Mouse (Mus musculus) central nervous system, embryonic 18 days (tissue): ENCODE data around the gene Prkaca. TPM values are rescaled to one million over a fixed set of nuclear protein-coding genes. Genes with fewer than 3 reads are reported as not detected.

ENCODE experiments used
- polyA plus RNA-seq: library from polyadenylated mRNA; depleted of rRNA; stranded (reverse); fragments of >200 nt; gene quantifications from 2 replicates; pipeline ENCODE4 v1.2.3, GENCODE M21; 2012; rRNA removed

The Prkaca gene
- polyA plus RNA-seq, result 147 and 150 TPM in 2 replicates

DNA sequence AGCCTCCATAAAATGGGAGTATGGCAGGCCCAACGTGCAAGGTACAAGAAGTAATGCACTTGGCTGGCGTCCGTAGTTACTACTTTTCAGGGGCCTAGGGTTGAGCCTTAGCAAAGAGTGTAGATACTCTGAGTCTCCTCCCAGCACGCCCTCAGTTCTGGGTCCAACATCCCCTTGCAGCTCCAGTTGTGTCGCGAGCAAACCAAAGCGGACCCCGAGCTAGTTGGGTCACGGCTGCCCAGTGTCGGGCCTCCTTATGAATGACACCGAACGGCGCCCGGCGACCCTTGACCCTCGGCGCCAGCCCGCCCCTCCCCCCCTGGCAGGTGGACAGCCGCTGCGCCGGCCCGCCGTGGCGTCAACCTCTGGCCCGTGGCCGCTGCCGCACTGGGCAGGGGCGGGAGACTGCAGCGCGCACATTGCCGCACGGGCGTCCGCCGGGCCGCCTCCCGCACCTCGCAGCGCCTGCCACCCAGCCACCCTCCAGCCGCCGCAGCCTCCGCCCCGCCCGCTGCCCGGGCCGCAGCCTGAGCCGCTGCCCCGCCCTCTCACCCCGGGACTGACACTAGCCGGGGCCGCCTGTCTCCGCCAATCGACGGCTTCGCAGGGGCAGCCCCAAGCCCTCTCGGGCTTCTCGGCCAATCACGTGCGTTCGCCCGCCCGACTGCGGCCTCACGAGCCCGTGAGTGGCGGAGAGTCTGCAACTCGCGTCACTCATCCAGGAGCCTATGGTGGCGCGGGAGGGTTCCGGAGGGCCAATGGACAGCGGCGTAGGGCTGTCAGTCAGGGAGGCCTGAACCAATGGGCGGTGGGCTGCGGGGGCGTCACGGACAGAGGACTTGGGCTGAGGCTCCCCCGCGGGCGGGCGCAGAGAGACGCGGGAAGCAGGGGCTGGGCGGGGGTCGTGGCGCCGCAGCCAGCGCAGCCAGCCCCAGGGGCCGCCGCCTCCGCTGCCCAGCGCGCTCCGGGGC lies at the start of gene Prkaca:
Gene Prkaca, plus strand, starts transcription at position 844 of the 971 bp plus-strand sequence.

DNA sequence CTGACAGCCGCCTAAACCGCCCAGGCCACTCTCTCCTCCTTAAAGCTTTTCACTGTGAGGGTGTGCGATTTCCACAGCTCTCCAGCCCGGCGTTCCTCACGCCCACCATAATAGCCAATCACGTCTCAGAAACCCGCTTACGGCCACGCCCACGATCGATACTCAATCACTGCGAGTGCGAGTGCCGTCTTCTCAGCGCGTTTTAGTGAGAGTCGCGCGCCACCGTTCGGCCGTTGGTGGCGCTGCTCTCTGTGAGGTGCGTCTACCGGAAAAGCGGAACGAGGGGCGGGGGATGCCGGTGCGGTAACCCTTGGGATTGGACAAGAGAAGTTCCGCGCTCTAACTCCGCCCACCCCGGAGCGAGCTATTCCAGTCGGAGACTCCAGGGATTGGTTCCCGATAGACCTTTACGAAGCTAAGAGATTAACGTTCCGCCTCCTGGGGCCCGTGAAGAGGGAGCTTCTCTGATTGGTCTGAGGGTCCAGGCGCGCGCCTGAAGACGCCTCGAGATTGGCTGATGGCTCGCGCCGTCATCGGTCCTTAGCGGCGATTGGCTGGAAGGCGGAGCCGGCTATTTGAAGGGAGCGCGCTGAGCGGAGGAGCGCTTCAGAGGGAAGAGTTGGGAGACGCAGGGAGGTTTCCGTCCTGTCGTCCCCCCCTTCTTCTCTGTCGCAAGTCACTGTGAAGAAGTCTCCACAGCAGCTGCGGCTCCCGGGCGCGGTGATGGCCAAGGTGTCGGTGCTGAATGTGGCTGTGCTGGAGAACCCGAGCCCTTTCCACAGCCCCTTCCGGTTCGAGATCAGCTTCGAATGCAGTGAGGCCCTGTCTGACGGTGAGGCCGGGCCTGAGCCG lies 17.5 kb upstream of the Prkaca start, which contains the start of the genes Gm10644 and Asf1b:
Gene Gm10644, minus strand, starts transcription at position 100 of the 852 bp plus-strand sequence.
Gene Asf1b, plus strand, starts transcription at position 402 of the 852 bp plus-strand sequence.

DNA sequence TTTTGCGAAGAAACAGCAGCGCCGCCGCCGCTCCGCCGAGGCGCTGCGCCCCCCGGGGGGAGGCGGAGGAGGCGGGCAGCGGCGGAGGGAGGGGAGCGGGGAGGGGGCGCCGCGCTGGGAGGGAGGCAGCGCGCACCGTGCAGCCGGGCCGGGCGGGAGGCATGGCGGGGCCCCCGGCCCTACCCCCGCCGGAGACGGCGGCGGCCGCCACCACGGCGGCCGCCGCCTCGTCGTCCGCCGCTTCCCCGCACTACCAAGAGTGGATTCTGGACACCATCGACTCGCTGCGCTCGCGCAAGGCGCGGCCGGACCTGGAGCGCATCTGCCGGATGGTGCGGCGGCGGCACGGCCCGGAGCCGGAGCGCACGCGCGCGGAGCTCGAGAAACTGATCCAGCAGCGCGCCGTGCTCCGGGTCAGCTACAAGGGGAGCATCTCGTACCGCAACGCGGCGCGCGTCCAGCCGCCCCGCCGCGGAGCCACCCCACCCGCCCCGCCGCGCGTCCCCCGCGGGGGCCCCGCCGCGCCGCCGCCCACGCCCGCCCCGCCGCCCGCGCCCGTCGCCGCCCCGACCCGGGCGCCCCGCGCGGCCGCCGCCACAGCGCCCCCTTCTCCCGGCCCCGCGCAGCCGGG lies 24.8 kb downstream of the Prkaca start, which contains the start of gene Samd1:
Gene Samd1, plus strand, starts transcription at position 162 of the 631 bp plus-strand sequence.

DNA sequence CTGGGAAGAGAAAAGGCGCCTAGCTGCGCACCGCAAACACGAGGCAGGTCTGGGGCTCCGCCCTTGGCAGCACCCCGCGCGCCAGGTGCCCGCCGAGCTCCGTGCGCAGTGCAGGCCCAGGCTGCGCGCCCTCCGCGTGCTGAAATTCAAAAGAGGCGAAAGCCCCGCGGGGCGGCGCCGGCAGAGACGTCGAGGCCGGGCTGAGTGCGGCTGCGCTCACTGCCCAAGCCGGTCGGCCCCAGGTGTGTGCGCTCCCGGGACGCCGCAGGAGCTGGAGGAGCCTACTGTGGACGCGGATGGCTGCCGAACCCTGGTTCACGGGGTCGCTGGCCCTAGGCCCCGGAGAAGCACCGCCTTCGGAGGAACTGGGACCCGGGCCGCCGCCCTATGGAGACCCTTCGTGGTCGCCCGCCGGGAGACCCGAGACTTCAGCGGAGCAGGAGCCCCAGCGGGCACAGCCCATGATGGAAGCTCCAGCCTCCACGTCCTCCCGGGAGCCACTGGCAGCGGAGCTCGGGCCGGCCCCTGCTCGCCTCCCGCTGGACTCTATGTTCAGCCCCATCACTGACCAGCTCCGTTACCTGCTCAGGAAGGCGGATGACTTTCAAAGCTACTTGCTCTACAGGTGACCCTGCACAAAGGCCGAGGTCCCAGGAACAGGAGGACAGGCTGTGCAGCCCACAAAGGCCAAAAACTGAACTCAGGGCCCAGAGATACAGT lies 28.6 kb downstream of the Prkaca start, which contains the start of gene 1700067K01Rik:
Gene 1700067K01Rik, plus strand, starts transcription at position 222 of the 720 bp plus-strand sequence.

DNA sequence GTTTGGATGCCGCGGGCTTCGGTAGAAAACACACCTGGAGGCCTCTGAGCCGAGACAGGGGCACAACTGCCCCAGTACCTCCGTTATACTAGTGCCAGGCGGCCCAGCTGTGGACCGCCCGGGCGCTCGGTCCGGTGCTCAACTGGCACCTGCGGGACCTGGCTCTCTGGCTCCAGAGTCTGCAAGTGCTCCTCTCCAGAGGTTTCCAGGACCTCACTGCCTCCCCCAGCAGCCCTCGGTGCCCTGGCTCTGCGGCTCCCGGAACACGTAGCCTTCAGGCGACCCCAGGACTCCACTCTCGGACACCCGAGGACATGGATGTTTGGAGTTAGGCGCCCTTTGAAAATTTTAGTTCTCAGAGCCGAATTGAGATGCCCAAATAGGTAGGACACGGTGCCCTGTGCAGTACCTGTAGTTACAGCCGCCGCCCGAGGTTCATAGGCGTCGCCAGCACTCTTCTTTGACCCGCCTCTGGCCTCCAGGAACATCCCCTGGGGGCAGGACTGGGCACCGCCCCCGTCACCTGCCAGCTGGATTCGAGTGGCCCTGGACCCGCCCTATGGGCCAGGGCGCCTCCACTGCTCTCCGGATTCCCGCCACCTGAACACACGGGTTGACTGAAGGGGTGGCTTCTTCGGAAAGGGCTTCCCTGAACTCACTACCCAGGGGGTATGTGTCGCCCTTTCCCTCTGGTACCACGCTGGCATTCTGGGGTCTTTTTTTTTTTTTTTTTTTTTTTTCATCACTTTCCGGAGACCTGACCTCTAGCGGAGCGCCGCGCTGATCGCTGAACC lies 39.1 kb downstream of the Prkaca start, which contains the start of gene 2210011C24Rik:
Gene 2210011C24Rik, minus strand, starts transcription at position 467 of the 794 bp plus-strand sequence.

DNA sequence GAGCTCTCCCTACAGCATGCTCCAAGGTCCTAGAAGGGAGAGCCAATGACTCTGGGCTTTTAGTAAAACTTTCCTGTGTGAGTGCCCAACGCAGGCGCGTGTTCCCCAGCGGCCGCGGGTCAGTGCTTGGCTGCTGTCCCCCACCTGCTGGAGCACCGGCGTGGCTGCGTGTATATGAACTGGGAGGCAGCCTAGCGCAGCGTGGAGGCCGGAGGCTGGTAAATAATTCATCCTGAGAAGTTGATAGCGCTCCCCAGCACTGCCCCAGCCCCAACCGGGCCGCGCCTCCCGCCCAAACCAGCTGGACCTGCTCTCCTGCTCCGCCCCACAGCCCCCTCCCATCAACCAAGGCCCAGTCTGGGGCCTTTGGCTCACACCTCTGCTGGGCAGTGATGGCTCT lies 48.3 kb downstream of the Prkaca start, which contains the start of gene Palm3:
Gene Palm3, plus strand, starts transcription at position 376 of the 400 bp plus-strand sequence.

DNA sequence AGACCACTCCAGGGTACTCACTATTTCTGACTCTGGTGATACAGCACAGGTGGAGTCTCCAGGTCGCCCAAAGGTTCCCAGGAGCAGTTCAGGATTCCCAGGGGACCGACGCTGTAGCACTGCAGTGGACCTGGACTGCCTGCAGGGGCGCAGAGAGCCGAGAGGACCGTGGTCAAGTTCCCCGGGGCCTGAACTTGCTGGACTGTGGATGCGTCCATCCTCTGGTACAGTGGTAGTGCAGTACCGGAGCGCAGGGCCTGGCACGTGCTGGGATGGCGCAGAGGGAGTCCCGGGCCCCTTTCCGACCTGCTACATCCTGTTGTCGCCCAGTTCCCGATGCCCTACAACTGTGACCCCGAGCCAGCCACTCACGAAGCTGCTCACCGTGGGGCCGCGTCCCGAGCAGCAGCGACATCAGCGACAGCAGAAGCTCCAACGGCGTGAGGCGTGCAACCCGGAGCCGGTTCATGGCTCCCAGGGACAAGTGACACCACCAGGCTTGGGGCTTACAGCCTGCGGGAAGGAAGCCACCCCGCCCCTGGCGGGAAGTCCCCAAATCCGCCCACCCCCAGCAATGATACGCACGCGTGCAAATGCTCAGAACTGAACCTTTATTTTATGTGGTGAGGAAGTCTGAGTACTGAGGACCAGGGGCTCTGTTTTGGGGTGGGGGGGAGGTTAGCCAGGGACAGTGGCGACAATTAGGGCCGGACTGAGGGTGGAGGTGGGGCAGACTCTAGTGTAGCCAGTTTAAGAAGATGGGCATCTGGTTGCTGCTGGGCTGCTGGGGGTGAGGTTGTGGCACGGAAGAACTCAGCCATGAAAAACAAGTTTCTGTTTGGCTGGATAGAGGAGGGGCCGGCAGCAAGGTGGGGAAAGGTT lies 69.5 kb downstream of the Prkaca start, which contains the start of gene Il27ra:
Gene Il27ra, minus strand, starts transcription at position 524 of the 882 bp plus-strand sequence.

DNA sequence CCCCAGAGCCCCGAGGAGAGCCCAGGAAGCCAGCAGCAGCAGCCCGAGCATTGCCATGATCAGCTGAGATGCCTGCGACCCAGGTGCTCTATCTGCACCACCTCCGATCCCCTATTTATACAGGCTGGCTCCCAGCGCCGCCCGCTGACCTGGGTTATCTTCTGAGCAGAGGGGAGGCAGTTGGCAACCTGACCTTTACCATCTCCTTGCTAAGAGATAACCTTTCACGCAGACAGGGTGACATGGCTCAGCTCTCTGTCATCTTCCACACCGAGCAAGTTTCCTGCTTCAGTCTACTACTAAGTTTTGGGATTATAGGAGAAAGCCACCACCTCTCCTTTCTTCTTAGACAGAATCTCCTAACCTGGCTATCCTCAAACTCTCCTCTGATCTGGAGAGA lies 72.1 kb downstream of the Prkaca start, which contains the start of gene Rln3:
Gene Rln3, minus strand, starts transcription at position 101 of the 400 bp plus-strand sequence.

Other genes starting within 250 kb of the Prkaca start
- gene Adgre5, start 231.7 kb upstream of the Prkaca start, polyA plus RNA-seq, result 17.7 and 18.0 TPM in 2 replicates
- gene Adgrl1, start 72.9 kb upstream of the Prkaca start, polyA plus RNA-seq, result 182 and 248 TPM in 2 replicates
- 0.41 and 0.74 TPM in 2 replicates for gene Gm10644, start 17.8 kb upstream of the Prkaca start, polyA plus RNA-seq
- gene Asf1b, start 17.5 kb upstream of the Prkaca start, polyA plus RNA-seq, result 6.8 and 11.8 TPM in 2 replicates
- gene Samd1, start 24.7 kb downstream of the Prkaca start, polyA plus RNA-seq, result 68.7 and 72.2 TPM in 2 replicates
- gene 1700067K01Rik, start 28.5 kb downstream of the Prkaca start, polyA plus RNA-seq, result 0.27 and 0.31 TPM in 2 replicates
- 0.26 and 0.67 TPM in 2 replicates for gene 2210011C24Rik, start 39.2 kb downstream of the Prkaca start, polyA plus RNA-seq
- gene Palm3, start 48.5 kb downstream of the Prkaca start, polyA plus RNA-seq, result 3.5 and 4.2 TPM in 2 replicates
- 0.70 and 0.85 TPM in 2 replicates for gene Il27ra, start 69.6 kb downstream of the Prkaca start, polyA plus RNA-seq
- gene Rln3, start 72.0 kb downstream of the Prkaca start, polyA plus RNA-seq, result 1.6 and 1.7 TPM in 2 replicates
- 2.2 and 2.7 TPM in 2 replicates for gene Gm10643, start 92.1 kb downstream of the Prkaca start, polyA plus RNA-seq
- gene Rfx1, start 93.8 kb downstream of the Prkaca start, polyA plus RNA-seq, result 28.8 and 35.0 TPM in 2 replicates
- 98.0 and 103 TPM in 2 replicates for gene Dcaf15, start 131.8 kb downstream of the Prkaca start, polyA plus RNA-seq
- 0.16 and 1.3 TPM in 2 replicates for gene Podnl1, start 153.0 kb downstream of the Prkaca start, polyA plus RNA-seq
- gene Cc2d1a, start 174.9 kb downstream of the Prkaca start, polyA plus RNA-seq, result 66.5 and 68.3 TPM in 2 replicates
- 2.6 and 3.1 TPM in 2 replicates for gene 4930432K21Rik, start 175.0 kb downstream of the Prkaca start, polyA plus RNA-seq
- gene Nanos3, start 212.2 kb downstream of the Prkaca start, polyA plus RNA-seq, result 4.8 and 5.8 TPM in 2 replicates